Mouse (Mus musculus): ENCODE results near the gene Gna15. TPM values are rescaled to one million over a fixed set of nuclear protein-coding genes. Genes with fewer than 3 reads are reported as not detected.
A peak's percentile ranks its signal among the peaks of the same experiment; 100 is the strongest.

Gene Gna15
- total RNA-seq, 2 experiments from 2014 or later: 0.67 to 1.2 TPM

DNA sequence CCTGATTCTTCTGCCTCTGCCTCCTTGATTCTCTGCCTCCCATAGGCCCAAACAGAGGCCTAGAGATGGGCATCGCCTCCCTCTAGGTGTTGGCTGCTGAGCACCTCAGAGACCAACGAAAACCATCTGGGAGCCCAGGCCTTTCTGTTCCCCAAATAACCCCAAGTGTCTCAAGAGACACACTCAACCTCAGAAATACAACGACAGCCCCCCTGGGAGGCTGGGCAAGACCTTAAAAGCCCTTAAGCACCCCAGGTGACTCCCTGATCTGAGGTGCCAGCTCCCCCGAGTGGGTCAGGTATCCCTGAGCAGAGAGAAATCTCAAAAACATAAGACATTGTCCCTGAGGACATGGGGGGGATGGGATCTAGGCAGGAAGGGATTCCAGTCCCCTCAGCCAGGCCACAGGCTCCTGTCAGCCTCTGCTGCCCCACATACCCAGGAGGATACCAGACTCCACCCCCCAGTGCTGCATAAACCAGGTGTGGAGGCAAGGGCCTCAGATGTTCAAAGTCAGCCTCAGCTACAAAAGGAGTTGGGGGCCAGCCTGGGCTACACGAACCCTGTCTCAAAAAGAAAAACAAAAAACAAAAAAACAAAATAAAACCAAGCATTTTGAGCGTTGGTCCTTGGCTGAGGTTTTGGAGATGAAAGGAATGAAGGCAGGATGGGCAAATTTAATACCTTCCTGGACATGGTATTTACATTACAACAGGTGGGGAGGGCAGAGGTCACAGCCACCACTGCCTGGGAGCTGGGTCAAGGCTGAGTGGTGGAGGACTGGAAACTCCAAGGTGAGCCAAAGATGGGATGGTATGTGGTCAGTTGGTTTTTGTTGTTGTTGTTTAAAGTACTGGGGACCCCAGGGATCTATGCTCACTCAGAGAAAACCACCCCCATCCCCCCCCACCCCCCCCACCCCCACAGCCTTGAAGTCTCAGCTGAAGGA, 30.1 kb upstream of the Gna15 start:
- DNase-seq (ENCODE audit: low spot score in 2 of 2): no peak

DNA sequence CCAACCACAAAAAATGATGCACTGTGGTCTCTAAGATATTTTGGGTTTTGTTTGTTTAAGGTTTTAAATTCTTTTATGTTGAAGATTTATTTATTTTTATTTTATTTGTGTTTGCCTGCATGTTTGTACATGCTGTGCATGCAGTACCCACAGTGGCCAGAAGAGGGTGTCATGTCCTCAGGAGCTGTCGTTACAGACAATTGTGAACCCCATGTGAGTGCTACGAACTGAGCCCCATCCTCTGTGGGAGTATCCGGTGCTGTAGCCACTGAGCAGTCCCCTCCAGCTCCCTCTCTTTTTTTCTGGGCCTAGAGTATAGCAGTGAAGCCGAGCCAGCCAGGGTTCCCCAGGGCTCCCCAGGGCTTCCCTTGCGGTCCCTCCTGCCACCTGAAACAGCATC, 29.2 kb upstream of the Gna15 start:
- DNase-seq (ENCODE audit: low spot score in 2 of 2): no peak

DNA sequence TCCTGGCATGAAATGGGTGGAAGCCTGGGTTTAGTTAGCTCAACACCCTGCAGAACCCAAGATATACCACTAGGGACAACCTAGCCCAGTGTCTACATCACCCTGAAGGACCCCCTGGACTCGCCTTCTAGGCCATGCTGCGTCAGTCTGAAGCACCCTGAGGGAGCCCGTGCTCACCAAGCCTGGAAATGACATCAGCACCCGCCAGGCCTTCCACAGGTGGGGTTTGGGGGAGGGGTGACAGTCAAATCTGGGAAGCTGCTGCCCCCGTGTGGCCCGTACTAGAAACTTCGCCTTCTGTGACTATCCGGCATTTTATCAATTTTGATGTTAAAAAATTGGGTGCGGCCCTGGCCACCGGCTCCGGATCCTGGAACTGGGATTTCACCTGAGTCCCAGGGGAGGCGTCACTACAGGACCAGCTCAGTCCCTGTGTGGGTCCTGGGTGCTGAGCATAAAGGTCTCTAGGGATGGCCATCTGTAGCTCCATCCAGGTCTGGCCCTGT, 27.6 kb upstream of the Gna15 start:
- peak; percentile 43 to 69 for DNase-seq (ENCODE audit: low spot score in 2 of 2)

DNA sequence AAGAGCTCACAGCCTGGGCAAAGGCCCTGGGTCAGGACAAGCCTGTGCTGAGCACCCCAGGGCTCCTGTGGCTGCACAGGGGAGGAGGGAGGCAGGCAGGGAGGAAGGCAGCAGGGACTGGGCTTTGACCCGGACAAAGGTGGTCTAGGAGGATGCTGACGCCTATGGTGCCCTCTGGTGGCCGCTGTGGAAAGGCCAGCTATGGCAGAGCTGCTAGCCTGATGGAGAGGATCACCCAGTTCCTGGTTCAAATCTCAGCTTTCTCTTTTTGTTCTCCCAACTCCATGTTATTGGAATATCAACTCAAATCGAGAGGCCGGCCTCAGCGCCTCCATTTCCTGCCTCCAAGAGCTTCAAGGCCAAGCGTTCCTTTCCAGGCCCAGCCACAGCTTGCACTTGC, 26.2 kb upstream of the Gna15 start:
- DNase-seq (ENCODE audit: low spot score in 2 of 2): no peak

DNA sequence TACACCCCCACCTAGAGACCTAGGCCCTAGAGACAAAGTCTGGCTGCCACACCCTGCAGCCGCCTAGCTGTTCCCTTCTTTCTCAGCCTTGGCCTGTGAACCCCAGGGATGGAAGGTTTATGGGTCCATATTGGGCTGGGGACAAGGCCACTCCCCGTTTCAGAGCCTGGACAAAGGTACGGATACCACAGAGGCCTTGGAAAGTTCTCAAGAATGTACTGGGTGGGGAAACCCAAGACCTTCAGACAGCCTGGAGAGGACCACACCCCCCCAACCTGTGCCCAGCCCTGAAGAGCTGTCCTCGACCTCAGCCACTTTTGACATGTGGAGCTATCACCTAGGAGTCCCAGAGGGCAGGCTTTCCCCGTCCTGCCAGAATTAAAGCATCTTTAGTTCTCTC, 24.9 kb upstream of the Gna15 start:
- no peak for DNase-seq (ENCODE audit: low spot score in 2 of 2)

DNA sequence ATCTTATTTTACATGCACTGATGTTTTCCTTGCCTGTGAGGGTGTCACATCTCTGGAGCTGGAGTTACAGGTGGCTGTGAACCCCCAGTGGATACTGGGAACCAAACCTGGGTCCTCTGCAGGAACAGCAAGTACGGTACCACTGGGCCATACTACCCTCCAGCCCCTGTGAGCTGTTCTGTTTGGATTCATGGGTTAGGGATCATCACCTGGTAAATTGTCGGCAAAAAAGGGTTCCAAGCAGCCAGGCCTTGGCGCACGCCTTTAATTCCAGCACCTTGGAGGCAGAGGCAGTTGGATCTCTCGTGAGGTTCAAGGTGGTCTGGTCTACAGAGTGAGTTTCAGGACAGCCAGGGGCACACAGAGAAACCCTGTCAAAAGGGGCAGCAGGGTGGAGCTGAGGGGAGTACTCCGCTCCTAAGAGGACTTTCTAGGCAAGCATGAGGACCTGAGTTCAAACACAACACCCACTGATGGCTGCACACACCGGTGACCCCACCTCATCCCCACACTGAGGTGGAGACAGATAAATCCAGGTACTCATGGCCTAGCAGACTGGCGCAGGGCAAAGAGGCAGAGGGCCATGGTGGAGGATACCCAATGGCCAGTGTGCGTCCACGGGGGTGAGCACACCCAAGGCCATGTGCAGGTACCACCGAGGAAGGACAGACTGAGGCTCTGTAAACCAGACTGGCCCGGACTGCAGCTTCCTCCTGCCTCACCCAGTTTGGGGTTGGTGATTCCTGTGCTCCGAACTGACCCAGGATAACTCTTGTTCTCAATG, 23.0 kb upstream of the Gna15 start:
- no peak for DNase-seq (ENCODE audit: low spot score in 2 of 2)

DNA sequence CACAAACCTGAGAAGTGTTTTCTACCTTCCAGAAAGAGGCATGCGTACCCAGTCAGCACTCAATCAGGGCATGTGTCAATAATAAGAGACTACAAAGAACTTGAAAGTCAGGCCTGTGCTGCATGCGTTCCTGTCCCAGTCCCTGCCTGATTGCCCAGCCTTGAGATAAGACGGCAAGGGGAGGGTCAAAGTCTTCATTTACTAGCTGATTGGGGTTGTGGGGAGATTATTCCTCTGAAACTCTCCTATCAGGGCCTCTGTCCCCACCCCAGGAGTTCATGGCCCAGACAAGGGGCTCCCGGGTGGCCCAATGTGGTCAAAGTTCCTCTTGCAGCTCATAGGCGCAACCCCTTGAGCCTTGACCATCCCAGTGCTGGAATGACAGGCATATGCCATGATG, 22.3 kb upstream of the Gna15 start:
- no peak for DNase-seq (ENCODE audit: low spot score in 2 of 2)

DNA sequence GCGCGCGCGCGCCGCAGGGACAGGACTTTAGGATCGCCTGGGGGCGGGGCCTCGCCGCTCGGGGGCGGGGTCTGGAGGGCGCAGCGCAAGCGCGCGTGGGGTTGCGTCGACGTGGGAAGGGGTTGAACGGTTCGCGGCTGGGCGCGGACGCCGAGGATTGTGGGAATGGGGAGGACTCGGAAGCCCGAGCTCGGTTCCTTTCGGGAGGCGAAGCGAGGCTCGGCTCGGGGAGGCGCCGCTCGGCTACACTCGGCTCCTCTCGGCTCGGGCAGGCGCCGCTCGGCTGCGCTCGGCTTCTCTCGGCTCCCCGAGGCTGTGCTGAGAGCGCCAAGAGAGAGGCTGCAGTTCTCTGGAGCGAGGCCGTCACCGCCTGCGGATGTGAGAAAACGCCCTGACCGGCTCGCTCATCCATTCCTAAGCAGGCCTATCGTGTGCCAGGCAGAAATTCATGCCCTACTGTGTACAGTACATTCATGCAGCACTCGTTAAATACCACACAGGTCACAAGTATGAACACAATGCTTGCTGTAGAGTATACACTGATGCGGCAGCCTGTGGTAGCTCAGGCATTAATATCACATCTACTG, 21.2 kb upstream of the Gna15 start, which contains the start of gene Gna11:
TSS of gene Gna11 (minus strand) at position 30 of the 587 bp plus-strand sequence.
- DNase-seq (ENCODE audit: low spot score in 2 of 2): peak; percentile 99 to 100

DNA sequence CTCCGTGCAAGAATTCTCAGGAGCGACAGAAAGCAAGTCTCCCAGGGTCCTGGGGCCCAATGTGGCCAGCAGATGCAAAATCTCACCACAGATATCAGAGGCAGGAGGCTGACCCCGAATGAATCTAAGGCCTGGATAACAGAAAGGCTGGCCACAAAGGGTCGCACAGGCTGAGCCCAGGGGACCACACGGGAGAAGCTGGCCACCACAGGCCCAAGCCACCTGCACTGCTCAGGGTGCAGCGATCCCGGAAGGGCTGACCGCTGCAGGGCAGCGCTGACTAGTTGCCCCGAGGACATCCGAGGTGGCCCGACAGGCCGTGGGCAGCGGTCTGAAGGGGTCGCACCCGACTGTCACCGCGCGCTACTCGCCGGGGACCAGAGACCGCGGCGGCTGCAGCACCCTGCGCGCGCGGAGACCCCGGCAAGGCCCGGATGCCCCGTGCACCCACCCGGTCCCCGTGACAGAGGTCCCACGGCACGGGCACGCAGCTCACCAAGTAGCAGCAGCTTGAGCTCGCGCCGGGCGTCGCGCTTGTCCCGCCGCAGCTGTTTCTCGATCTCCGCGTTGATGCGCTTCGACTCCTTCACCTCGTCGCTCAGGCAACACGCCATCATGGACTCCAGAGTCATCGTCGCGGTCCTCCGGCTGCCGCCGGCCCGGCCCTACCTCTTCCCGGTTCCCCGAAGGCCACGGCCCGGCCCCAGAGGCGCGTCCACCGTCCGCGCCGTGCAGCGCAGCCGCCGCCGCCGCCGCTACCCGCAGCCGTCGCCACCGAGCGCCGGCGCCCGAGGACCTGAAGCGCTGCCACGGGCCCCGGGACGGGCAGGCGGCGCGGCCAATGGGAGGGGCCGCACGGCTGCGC, 20.5 kb upstream of the Gna15 start:
- DNase-seq (ENCODE audit: low spot score in 2 of 2): no peak

DNA sequence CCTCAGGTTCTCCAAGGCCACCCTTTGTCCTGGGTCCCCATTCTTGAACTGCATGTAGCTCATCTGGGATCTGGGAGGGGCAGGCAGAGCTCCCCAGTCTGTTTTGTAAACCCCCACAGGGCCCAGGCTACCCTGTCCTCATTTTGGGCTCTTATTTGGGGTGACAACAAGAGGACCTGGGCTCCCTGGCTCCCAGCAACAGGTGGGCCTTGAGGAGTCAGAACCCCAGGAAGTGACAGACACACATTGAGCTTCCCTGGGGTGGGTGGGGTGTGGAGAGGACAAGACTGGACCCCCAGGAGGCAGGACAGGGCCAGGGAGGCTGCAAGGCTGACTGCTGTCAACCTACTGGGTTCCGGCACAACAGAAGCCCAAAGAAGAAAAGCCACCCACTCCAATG, 19.6 kb upstream of the Gna15 start:
- DNase-seq (ENCODE audit: low spot score in 2 of 2): no peak

DNA sequence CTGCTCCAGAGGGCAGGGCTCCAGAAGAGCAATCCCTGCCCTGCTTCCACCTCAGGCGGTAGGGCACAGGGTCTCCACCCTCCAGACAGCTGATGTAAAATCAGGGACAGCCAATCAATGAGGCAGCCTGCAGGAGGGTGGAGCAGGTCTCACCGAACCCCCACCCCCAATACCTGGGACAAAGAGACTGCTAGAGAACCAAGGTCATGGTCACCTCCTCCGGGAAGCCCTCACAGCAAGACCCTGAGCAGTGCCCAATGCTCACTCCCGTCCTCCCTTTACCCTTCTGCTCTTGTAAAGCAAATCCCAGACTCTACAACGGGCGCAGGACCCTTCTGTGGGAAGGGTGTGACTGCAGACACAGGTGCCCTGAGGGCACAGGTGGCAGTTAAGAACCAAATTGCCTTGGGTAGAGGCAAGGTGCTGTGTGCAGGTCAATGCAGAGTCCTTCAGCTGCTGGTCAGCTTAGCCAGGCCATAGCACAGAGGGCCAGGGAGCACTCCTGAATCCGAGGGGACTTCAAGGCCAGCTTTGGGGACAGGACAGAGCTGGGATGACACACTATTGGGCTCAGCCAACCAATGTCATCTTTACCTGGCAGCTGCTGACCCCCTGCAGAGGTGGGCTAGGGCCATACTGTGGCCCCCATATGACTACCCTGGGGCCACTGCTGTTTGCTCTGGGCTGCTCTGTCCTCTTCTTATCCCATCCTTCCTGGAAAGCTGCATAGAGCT, 18.9 kb upstream of the Gna15 start:
- DNase-seq (ENCODE audit: low spot score in 2 of 2): no peak

DNA sequence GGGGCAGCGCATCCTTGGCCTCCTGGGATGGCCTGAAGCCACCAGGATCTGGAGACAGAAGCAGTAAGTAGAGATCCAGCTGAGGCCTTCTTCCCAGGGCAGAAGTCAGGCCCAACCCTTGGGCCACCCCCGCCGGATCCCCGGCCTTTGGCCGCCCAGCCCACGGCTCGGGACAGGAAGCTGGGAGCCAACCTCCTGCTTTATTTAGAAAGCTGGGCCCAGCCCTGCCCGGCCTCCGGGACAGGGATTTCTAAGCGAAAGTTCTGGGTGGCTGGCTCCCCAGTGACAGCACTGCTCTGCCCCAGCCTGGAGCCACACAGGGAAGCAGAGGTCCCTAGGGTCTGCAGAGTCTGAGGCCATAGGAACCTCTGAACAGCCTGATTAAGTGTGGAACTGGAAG, 17.8 kb upstream of the Gna15 start:
- no peak for DNase-seq (ENCODE audit: low spot score in 2 of 2)

DNA sequence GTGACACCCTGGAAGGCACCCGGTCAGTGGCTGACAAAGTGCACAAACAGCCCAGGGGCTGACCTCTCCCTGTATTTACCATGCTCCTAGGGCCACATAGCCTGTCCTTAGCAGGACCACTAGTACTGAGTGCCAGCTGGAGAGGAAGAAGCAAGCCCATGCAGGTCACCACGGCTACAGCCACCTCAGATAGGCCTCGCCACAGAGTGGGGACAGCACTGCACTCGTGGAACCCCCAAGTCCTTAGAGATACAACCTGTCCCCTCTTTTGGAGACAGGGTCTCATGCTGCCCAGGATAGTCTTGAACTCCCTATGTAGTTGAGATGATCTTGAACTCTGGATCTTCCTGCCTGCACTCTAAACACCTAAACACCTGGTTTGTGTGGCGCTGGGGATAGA, 17.3 kb upstream of the Gna15 start:
- DNase-seq (ENCODE audit: low spot score in 2 of 2): no peak

DNA sequence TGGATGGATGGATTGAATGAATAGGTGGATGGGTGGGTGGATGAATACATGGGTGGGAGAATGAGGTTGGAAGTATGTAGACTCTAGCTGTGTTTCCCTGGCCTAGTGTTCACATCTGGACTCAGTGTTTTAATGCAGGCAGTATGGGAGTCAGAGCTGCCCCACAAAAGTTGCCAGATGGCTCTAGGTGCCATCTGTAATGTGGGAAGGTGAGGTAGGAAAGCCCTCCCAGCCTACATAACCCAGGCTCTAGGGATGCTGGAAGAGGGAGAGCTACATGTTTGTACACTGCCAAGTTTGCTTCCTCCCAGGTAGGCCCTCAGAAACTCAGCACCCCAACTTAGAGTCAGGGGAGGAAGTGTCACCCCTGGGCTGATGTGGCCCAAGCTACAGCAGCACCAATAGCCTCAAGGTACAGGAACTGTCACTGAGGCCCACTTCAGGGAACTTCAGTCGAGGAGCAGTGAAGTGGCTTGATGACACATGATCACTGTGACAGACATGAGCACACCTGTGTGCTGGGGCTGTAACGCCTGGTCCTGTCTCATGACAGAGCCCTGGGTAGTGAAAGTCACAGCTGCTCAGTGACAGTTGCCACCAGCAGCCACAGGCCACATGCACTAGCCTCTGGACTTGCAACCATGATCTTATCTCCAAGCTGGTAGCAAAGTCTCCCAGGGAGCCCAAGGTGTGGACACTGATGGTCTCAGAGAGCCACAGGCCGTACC, 14.5 kb upstream of the Gna15 start:
- DNase-seq (ENCODE audit: low spot score in 2 of 2): no peak

DNA sequence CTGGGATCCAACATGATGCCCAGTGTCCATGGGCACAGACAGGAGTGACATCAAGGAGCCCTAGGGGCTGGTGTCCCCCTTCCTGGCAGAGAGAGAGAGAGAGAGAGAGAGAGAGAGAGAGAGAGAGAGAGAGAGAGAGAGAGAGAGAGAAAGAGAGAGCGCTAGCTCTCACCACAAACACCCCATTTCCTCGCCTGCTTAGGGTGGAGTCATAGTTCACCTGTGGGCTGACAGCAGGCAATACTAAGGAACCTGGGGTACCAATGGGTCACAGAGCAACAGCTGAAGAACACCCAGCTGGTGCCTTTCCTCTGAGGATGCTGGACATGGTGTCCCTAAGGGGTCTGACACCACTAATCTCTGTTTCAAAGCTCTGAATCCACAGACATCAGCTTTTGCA, 13.4 kb upstream of the Gna15 start:
- no peak for DNase-seq (ENCODE audit: low spot score in 2 of 2)

DNA sequence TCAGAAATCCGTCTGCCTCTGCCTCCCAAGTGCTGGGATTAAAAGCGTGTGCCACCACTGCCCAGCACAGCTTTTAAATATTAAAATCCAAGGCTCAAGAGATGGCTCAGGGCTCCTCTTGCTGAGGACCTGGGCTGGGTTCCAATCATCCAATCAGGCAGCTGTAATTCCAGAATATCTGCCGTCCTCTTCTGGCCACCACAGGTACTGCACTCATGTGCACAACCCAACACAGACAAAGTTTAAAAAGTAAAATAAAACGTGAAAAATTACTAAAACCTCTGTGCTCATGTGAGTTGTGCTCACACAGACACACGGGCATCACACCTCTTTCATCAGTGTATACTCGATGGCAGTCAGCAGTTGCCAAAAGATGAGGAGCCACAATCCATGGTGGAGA, 12.7 kb upstream of the Gna15 start:
- no peak for DNase-seq (ENCODE audit: low spot score in 2 of 2)

DNA sequence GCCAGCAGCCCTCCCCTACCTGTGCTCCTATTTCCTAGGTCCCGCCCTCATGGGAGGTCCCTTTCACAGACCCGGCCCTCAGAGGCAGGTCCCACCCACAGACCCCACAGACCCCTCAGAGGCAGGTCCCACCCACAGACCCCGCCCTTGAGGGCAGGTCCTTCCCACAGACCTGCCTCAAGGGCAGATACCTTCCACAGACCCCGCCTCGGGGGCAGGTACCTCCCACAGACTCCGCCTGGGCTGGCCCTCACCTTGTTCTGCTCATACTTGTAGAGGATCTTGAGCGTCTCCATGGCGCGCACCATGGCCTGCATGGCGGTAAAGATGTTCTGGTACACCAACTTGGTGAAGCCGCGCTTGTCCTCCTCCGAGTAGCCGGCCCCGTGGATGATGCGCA, 10.8 kb upstream of the Gna15 start:
- DNase-seq (ENCODE audit: low spot score in 2 of 2): no peak

DNA sequence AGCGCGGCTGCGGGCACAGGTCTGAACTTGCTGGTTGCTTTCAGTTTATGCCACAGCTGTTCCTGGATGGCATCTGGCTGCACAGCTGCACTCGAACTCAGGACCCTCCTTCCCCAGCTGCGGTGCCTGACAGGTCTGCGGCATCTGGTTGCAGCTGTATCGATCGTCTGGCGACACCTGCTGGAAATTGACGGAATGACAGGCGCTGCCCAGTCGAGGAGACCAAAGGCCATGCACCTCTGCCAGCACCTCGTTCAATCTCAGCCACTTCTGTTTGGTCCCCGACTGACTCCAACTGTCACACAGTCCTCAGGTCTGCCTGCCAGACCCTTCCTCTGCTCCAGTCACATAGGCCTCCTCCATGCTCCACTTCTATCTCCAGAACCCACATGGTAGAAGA, 2.8 kb upstream of the Gna15 start:
- peak; percentile 63 to 65 for DNase-seq (ENCODE audit: low spot score in 2 of 2)

DNA sequence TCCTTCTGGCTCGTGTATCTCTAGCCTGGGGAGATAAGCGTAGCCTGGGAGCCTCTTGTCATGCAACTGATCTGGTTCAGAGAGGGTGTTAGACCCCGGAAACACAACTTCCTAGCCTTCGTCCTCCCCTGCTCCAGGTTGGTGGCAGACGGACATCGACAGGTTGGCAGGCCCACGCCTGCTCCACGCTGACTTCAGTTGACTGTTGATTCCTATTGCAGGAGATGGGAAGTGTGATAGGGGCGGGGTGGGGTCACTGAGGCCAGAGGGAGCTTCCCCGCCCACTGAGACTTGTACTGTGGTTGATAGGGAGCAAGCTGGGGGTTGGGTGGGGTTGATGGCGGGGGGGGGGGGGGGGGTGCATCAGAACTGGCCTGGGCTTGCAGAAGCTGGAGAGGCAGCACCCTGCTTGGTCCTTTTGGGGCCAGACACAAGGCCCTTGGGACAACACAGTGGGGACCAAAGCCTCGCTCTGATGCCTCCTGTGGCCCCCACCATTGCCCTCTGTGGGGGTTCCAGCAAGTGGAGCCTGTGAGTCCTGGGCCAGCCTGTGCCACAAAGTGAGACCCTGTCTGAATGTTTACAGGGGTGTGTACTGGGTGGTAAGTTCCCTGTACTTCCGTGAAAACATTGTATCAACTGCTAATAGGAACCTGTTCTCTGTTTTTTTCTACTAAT, 1.1 kb upstream of the Gna15 start:
- no peak for DNase-seq (ENCODE audit: low spot score in 2 of 2)

All from adrenal gland, postnatal 4 days (tissue).